Mouse (Mus musculus) thymus, adult 2 months (tissue): ENCODE measurements at regions not wholly inside any gene's neighbourhood (a gene's known extent, or its start where the extent isn't known, plus 50 kb on each side); places are given as distances from the start of the nearest gene placed in this dataset.

Source experiments
- DNase-seq: peaks from one replicate; pipeline ENCODE4 v3.0.0; 2021
- H3K27ac ChIP-seq: fragments of 200-500 bp; 2 replicates; pipeline ENCODE4 v1.5.1; 2012; ENCODE audit warnings: low read length, control low read depth; ENCODE audit not compliant: control insufficient read depth, insufficient read depth
- H3K27me3 ChIP-seq: fragments of 200-500 bp; 2 replicates; pipeline ENCODE4 v1.6.1; 2012; ENCODE audit warnings: mild to moderate bottlenecking, low read length, moderate library complexity, mixed read lengths; ENCODE audit not compliant: control insufficient read depth, insufficient read depth
- H3K36me3 ChIP-seq: fragments of 200-500 bp; 2 replicates; pipeline ENCODE4 v1.6.1; 2012; ENCODE audit warnings: mild to moderate bottlenecking, low read length, moderate library complexity; ENCODE audit not compliant: control insufficient read depth, insufficient read depth
- H3K4me1 ChIP-seq: fragments of 200-500 bp; replicated peaks from 2 replicates; pipeline ENCODE4 v1.6.1; 2012; ENCODE audit warnings: low read length; ENCODE audit not compliant: control insufficient read depth, insufficient read depth
- H3K4me3 ChIP-seq: fragments of 200-500 bp; 2 replicates; pipeline ENCODE4 v1.5.1; 2012; ENCODE audit warnings: mild to moderate bottlenecking, low read length, control low read depth, moderate library complexity; ENCODE audit not compliant: control insufficient read depth, insufficient read depth
- CTCF ChIP-seq: fragments of 200-500 bp; IDR thresholded peaks from 2 replicates; pipeline ENCODE4 v1.5.1; 2012; ENCODE audit warnings: mild to moderate bottlenecking, control low read depth, low read length, moderate library complexity, borderline replicate concordance; ENCODE audit not compliant: control insufficient read depth, poor library complexity, insufficient read depth; ENCODE audit errors: extremely low read depth
- POLR2A ChIP-seq: fragments of 200-500 bp; IDR thresholded peaks from 2 replicates; pipeline ENCODE4 v1.6.1; 2012; ENCODE audit warnings: mild to moderate bottlenecking, low read length, control low read depth, moderate library complexity; ENCODE audit not compliant: control insufficient read depth, poor library complexity, insufficient read depth; ENCODE audit errors: extremely low read depth
- WGBS: fragments of 180-500 bp; shearing (Covaris S2); methylation state at CpG from one replicate; pipeline ENCODE4 v1.1.7; 2018; 5-methylcytosine and 5-hydroxymethylcytosine counted together

- WGBS = 95% methylated on average over 8 of the region's 8 CpGs
These were observed 644.5 kb upstream of the Gm19410 start for GRCm38 (mm10) chr8:35121084-35121483.

GRCm38 (mm10) chr8:35123196-35123621 is 642.4 kb upstream of the Gm19410 start:
- Histone ChIP-seq H3K27me3 (no peaks in the 10 kb centered on the region), H3K4me1 (peaks cover 8% of the 10 kb centered on the region), H3K27ac (peak overlapping the region; percentile 52), H3K4me3 (no peak overlapping the region; the same call in 1 of the 2 replicates), H3K36me3 (no peaks in the 10 kb centered on the region)
- peak; percentile 68 for DNase-seq
- WGBS = under 1% methylated on average over 14 of the region's 14 CpGs
- no peak for TF ChIP-seq POLR2A
- no peak for TF ChIP-seq CTCF

More at GRCm38 (mm10) chr8:35121084-35121483, 644.5 kb upstream of the Gm19410 start:
- Histone ChIP-seq H3K36me3 (no peaks in the 10 kb centered on the region), H3K4me3 (no peak overlapping the region), H3K27ac (no peak overlapping the region), H3K27me3 (no peaks in the 10 kb centered on the region), H3K4me1 (peaks cover 8% of the 10 kb centered on the region)
- TF ChIP-seq CTCF (no peak), POLR2A (no peak)
- no peak for DNase-seq

- 95% methylated on average over 3 of the region's 3 CpGs for WGBS
- no peak for TF ChIP-seq POLR2A
- TF ChIP-seq CTCF = no peak
- H3K4me3 ChIP-seq = no peak overlapping the region
- no peak for DNase-seq
- no peaks in the 10 kb centered on the region for H3K27me3 ChIP-seq
- H3K36me3 ChIP-seq = no peaks in the 10 kb centered on the region
- no peak overlapping the region for H3K27ac ChIP-seq
- H3K4me1 ChIP-seq = peaks cover 8% of the 10 kb centered on the region
These were observed 640.4 kb upstream of the Gm19410 start for GRCm38 (mm10) chr8:35125179-35125578.

DNA sequence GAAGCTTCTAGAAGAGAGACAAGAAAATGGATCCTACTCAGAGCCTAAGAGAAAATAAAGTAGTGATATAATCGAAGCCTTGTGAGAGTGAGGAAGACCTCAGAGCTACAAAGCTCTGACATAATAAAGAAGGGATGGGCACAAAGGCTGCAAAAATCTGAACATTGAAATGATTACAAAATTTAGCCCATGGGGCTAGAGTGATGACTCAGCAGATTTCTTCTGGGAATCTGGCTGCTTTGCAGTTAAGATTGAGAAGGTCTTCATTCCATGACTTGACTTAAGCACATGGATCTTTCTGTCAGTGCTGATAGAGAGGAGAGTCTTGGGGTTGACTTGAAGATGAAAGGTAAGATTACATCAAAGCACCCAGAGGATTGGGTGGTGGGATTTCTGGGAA is 633.3 kb upstream of the Gm19410 start:
- H3K27me3 ChIP-seq = no peaks in the 10 kb centered on the region
- H3K4me1 ChIP-seq = no peaks in the 10 kb centered on the region
- no peak overlapping the region for H3K4me3 ChIP-seq
- DNase-seq = no peak
- 95% methylated on average over 1 of the region's 1 CpGs for WGBS
- no peak overlapping the region for H3K27ac ChIP-seq
- no peaks in the 10 kb centered on the region for H3K36me3 ChIP-seq
- TF ChIP-seq CTCF (no peak), POLR2A (no peak)

GRCm38 (mm10) chr8:35135630-35136029 is 630.0 kb upstream of the Gm19410 start:
- 80% methylated on average over 7 of the region's 7 CpGs for WGBS

DNA sequence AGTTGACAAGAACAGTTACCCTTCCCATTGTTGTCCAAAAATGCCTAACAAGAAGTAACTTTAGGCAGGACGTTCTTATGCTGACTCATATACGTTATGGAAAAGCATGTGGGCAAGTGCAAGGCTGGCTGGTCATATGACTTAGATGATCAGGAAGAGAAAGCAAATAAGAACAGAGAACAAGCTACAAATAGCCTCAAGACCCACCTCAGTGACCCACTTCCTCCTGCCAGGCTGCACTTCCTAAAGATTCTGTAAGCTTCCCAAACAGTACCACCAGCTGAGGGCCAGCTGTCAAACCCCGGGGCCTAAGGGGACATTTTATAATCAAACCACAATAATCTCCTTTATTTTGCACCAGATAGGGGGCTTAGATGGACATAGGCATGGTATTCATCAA is 628.9 kb upstream of the Gm19410 start:
- no peak overlapping the region for H3K27ac ChIP-seq
- no peaks in the 10 kb centered on the region for H3K4me1 ChIP-seq
- H3K27me3 ChIP-seq = no peaks in the 10 kb centered on the region
- no peak for DNase-seq
- WGBS = 57% methylated on average over 3 of the region's 3 CpGs
- H3K36me3 ChIP-seq = no peaks in the 10 kb centered on the region
- H3K4me3 ChIP-seq = no peak overlapping the region
- TF ChIP-seq POLR2A (no peak), CTCF (no peak)

More at GRCm38 (mm10) chr8:35135630-35136029, 630.0 kb upstream of the Gm19410 start:
- TF ChIP-seq POLR2A (no peak), CTCF (no peak)
- Histone ChIP-seq H3K36me3 (no peaks in the 10 kb centered on the region), H3K27me3 (no peaks in the 10 kb centered on the region), H3K27ac (no peak overlapping the region), H3K4me3 (no peak overlapping the region), H3K4me1 (no peaks in the 10 kb centered on the region)
- DNase-seq = no peak

DNA sequence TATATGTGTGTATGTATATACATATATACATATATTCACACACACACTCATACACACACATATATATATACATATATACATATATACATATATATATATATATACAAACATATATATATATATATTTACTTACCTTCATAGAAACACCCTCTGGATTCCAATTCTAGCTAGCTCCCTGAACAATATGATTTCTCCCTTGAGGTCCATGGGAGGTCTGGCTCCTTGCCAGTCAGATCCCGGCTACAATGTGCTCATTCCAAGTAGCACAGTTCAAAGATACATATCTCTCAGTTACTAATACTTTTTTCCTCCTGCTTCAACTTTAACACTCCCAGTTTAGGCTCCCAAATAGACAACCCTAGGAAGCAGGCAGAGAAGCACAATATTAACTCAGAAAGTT is 624.8 kb upstream of the Gm19410 start:
- WGBS = 98% methylated on average over 1 of the region's 1 CpGs
- Histone ChIP-seq H3K4me1 (no peaks in the 10 kb centered on the region), H3K36me3 (no peaks in the 10 kb centered on the region), H3K27ac (no peak overlapping the region), H3K4me3 (no peak overlapping the region), H3K27me3 (no peaks in the 10 kb centered on the region)
- TF ChIP-seq CTCF (no peak), POLR2A (no peak)
- no peak for DNase-seq
